Mouse (Mus musculus) liver, embryonic 16.5 days (tissue): ENCODE data around the gene Dlx3. TPM values are rescaled to one million over a fixed set of nuclear protein-coding genes. Genes with fewer than 3 reads are reported as not detected.

Experiments used
- ATAC-seq: fragments of 200-750 bp; cut with Nextera tagmentation; 2 replicates; pipeline ENCODE4 v1.8.0; 2017; ENCODE audit warnings: low read depth, mild to moderate bottlenecking, moderate number of reproducible peaks, moderate library complexity
- H3K27ac ChIP-seq: fragments of 300-500 bp; sonication (generic); 2 replicates; pipeline ENCODE4 v1.5.1; 2014; ENCODE audit warnings: mild to moderate bottlenecking, low read length
- H3K27me3 ChIP-seq: fragments of 300-500 bp; sonication (generic); 2 replicates; pipeline ENCODE4 v1.6.1; 2014; ENCODE audit warnings: low read depth, low read length, mixed read lengths; ENCODE audit not compliant: control insufficient read depth, insufficient read depth
- H3K36me3 ChIP-seq: fragments of 300-500 bp; sonication (generic); 2 replicates; pipeline ENCODE4 v1.6.1; 2014; ENCODE audit warnings: mild to moderate bottlenecking; ENCODE audit not compliant: control insufficient read depth, insufficient read depth
- H3K4me1 ChIP-seq: fragments of 300-500 bp; sonication (generic); 2 replicates; pipeline ENCODE4 v1.6.1; 2014; ENCODE audit warnings: low read depth, low read length, mixed read lengths; ENCODE audit not compliant: control insufficient read depth
- H3K4me2 ChIP-seq: fragments of 300-500 bp; sonication (generic); 2 replicates; pipeline ENCODE4 v1.6.1; 2014; ENCODE audit warnings: low read depth, low read length, mixed read lengths
- H3K4me3 ChIP-seq: fragments of 300-500 bp; sonication (generic); 2 replicates; pipeline ENCODE4 v1.5.1; 2014; ENCODE audit warnings: low read depth, mild to moderate bottlenecking, low read length
- H3K9ac ChIP-seq: fragments of 300-500 bp; sonication (generic); 2 replicates; pipeline ENCODE4 v1.6.1; 2014; ENCODE audit warnings: low read depth, low read length
- H3K9me3 ChIP-seq: fragments of 300-500 bp; sonication (generic); replicated peaks from 2 replicates; pipeline ENCODE4 v1.6.1; 2016; ENCODE audit warnings: low read length; ENCODE audit not compliant: control insufficient read depth
- WGBS: fragments of 180-500 bp; shearing (Covaris S2); extraction: QIAGEN DNeasy Blood & Tissue Kit; methylation state at CpG from one replicate; pipeline ENCODE4 v1.1.7; 2014; ENCODE audit not compliant: insufficient replicate concordance; 5-methylcytosine and 5-hydroxymethylcytosine counted together
- polyA plus RNA-seq: library from polyadenylated mRNA; unstranded; fragments of >200 nt; fragmentation: Nextera tagmentation; extraction: Ambion mirVana; gene quantifications from 2 replicates; pipeline ENCODE4 v1.2.1, GENCODE M21; 2015

Gene Dlx3
- polyA plus RNA-seq, 1 experiment from 2014 or later, result not detected

DNA sequence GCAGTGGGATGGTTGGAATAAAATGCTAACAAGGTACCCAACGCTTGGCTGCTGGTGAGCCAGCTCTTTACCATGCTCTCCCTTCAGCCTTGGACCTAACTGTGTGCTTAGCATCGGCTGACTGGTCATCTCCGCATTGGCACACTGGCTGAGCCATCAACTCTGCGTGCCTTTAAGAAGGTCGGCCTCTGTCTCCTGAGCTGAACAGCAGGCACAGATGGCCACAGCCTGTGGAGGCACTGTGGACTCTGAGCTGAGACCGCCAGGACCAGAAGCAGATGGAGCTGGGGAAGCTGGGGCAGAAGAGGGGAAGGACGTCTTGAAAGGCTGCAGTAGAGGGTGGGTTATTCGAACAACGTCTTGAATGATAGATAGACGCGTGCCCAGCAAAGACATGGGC lies 8.4 kb downstream of the Dlx3 start:
- Histone ChIP-seq H3K27ac (no peak overlapping the region), H3K4me3 (no peak overlapping the region), H3K36me3 (no peaks in the 10 kb centered on the region), H3K9me3 (no peaks in the 10 kb centered on the region), H3K9ac (no peak overlapping the region), H3K4me1 (no peaks in the 10 kb centered on the region), H3K27me3 (peaks cover 36% of the 10 kb centered on the region), H3K4me2 (no peak overlapping the region)
- 37% methylated on average over 11 of the region's 11 CpGs for WGBS
- ATAC-seq, result no peak

DNA sequence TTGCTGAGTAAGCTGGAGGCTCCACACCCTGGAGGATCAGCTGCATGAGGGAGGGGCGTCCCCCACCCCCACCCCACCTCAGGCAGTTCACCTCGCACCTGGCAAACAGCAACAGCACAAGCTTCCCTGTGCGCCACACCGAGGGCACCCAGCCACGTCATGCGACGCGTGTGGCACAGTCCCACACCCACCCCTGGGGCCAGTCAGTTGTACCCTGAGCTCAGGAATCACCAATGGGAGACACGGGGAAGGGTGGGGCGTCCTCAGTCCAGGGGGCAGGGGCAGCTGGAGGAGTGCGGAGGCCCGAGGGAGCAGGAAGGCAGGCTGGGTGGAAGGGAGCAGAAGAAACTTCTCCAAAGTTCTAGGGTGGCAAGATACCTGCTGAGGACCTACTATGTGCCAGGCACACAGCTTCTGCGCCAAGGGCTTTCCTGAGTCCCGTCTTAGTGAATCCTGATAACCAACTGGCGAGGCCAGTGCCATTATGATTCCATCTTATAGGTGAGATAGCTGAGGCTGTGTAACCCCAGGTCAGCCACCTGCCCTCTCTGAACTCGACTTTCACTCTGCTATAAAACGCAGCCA lies 10.8 kb downstream of the Dlx3 start:
- no peak for ATAC-seq
- Histone ChIP-seq H3K9ac (no peak overlapping the region), H3K4me1 (no peaks in the 10 kb centered on the region), H3K27me3 (peaks cover 18% of the 10 kb centered on the region), H3K9me3 (no peaks in the 10 kb centered on the region), H3K27ac (no peak overlapping the region), H3K4me2 (no peak overlapping the region), H3K4me3 (no peak overlapping the region), H3K36me3 (no peaks in the 10 kb centered on the region)
- 52% methylated on average over 17 of the region's 17 CpGs for whole genome bisulfite sequencing

DNA sequence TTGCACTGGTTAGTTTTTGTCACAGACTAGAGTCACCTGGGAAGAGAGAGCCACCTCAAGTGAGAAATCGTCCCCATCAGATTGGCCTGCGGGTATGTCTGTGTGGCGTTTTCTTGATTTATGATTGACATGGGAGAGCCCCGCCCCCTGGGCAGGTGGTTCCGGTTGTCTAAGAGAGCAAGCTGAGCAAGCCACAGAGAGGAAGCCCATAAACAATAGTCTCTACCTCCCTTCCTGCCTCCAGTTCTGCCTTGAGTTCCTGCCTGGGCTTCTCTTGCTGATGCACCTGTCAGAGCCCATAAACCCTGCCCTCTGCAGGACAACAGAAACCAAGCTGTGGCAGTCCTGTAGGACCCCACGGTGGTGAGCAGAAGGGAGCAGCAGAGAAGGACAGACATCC lies 13.4 kb downstream of the Dlx3 start:
- no peaks in the 10 kb centered on the region for H3K4me1 ChIP-seq
- H3K27ac ChIP-seq, result no peak overlapping the region
- no peak overlapping the region for H3K4me2 ChIP-seq
- no peaks in the 10 kb centered on the region for H3K36me3 ChIP-seq
- no peak for ATAC-seq
- H3K27me3 ChIP-seq, result peaks cover 17% of the 10 kb centered on the region
- no peaks in the 10 kb centered on the region for H3K9me3 ChIP-seq
- H3K9ac ChIP-seq, result no peak overlapping the region
- WGBS, result 18% methylated on average over 6 of the region's 6 CpGs
- H3K4me3 ChIP-seq, result no peak overlapping the region

- Histone ChIP-seq H3K27me3 (peaks cover 50% of the 10 kb centered on the region), H3K27ac (no peak overlapping the region)
- no peak for ATAC-seq
Observed at GRCm38 (mm10) chr11:95137281-95137680, 17.4 kb downstream of the Dlx3 start.

GRCm38 (mm10) chr11:95139871-95140270 lies 20.0 kb downstream of the Dlx3 start:
- peaks cover 76% of the 10 kb centered on the region for H3K27me3 ChIP-seq
- H3K4me1 ChIP-seq, result peaks cover 4% of the 10 kb centered on the region
- H3K9ac ChIP-seq, result no peak overlapping the region
- no peak for ATAC-seq
- H3K36me3 ChIP-seq, result no peaks in the 10 kb centered on the region
- H3K27ac ChIP-seq, result no peak overlapping the region
- WGBS, result 41% methylated on average over 5 of the region's 5 CpGs
- no peaks in the 10 kb centered on the region for H3K9me3 ChIP-seq
- no peak overlapping the region for H3K4me3 ChIP-seq
- no peak overlapping the region for H3K4me2 ChIP-seq

More at GRCm38 (mm10) chr11:95137281-95137680, 17.4 kb downstream of the Dlx3 start:
- H3K4me3 ChIP-seq, result no peak overlapping the region
- no peak overlapping the region for H3K9ac ChIP-seq
- no peaks in the 10 kb centered on the region for H3K4me1 ChIP-seq
- no peak overlapping the region for H3K4me2 ChIP-seq
- no peaks in the 10 kb centered on the region for H3K36me3 ChIP-seq
- H3K9me3 ChIP-seq, result no peaks in the 10 kb centered on the region
- WGBS, result 20% methylated on average over 6 of the region's 6 CpGs

DNA sequence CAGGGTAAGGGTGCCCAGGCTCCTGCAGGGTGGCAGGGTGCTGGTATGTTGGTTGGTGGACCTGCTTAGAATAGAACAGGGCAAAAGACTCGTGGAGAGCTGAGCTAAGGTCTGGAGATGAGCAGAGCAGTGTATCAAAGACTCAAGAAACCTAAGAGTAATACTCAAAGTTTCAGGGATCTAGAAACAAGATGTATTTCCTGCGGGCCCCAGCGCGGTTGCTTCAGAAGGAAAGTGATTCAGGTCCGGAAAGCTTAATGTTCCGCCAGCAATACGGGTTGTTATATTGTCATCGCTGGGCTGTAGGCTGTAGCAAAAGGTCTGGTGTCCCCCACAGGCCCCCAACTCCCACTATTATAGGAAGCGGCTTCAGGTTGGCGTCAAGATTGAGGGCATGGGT lies 22.3 kb downstream of the Dlx3 start:
- no peaks in the 10 kb centered on the region for H3K36me3 ChIP-seq
- no peak overlapping the region for H3K9ac ChIP-seq
- H3K27ac ChIP-seq, result no peak overlapping the region
- no peak for ATAC-seq
- no peaks in the 10 kb centered on the region for H3K9me3 ChIP-seq
- H3K4me1 ChIP-seq, result peaks cover 7% of the 10 kb centered on the region
- H3K4me2 ChIP-seq, result no peak overlapping the region
- no peak overlapping the region for H3K4me3 ChIP-seq
- WGBS, result 11% methylated on average over 10 of the region's 10 CpGs
- H3K27me3 ChIP-seq, result peaks cover 97% of the 10 kb centered on the region

- ATAC-seq, result no peak
- H3K9ac ChIP-seq, result no peak overlapping the region
- H3K36me3 ChIP-seq, result no peaks in the 10 kb centered on the region
- WGBS, result 3% methylated on average over 39 of the region's 39 CpGs
- H3K4me3 ChIP-seq, result no peak overlapping the region
- H3K4me1 ChIP-seq, result peaks cover 7% of the 10 kb centered on the region
- H3K27ac ChIP-seq, result no peak overlapping the region
- H3K4me2 ChIP-seq, result no peak overlapping the region
- H3K9me3 ChIP-seq, result no peaks in the 10 kb centered on the region
- peaks cover 98% of the 10 kb centered on the region for H3K27me3 ChIP-seq
Observed at GRCm38 (mm10) chr11:95142980-95143575, 23.2 kb downstream of the Dlx3 start.

DNA sequence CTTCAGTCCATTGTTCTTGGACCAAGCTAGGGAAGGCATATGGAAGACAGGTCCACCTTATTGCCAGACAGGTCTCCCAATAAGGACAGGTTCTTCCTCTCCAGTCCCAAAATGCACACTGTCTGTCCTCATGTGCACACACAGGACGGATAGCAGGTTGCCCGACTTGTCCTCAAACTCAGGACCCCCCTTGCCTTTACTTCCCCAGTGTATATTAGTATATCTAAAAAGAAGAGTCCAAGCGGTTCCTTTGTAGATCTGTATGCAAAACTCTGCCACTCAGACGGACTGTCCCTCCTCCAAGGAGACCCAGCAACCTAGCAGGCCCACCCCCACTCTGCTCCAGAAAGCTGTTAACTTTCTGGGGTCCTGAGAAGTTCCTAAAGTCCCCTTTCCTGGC lies 23.7 kb downstream of the Dlx3 start:
- H3K4me3 ChIP-seq, result no peak overlapping the region
- no peaks in the 10 kb centered on the region for H3K36me3 ChIP-seq
- WGBS, result 7% methylated on average over 4 of the region's 4 CpGs
- peaks cover 7% of the 10 kb centered on the region for H3K4me1 ChIP-seq
- H3K27ac ChIP-seq, result no peak overlapping the region
- no peaks in the 10 kb centered on the region for H3K9me3 ChIP-seq
- no peak overlapping the region for H3K9ac ChIP-seq
- H3K4me2 ChIP-seq, result no peak overlapping the region
- H3K27me3 ChIP-seq, result peaks cover 98% of the 10 kb centered on the region
- ATAC-seq, result no peak

DNA sequence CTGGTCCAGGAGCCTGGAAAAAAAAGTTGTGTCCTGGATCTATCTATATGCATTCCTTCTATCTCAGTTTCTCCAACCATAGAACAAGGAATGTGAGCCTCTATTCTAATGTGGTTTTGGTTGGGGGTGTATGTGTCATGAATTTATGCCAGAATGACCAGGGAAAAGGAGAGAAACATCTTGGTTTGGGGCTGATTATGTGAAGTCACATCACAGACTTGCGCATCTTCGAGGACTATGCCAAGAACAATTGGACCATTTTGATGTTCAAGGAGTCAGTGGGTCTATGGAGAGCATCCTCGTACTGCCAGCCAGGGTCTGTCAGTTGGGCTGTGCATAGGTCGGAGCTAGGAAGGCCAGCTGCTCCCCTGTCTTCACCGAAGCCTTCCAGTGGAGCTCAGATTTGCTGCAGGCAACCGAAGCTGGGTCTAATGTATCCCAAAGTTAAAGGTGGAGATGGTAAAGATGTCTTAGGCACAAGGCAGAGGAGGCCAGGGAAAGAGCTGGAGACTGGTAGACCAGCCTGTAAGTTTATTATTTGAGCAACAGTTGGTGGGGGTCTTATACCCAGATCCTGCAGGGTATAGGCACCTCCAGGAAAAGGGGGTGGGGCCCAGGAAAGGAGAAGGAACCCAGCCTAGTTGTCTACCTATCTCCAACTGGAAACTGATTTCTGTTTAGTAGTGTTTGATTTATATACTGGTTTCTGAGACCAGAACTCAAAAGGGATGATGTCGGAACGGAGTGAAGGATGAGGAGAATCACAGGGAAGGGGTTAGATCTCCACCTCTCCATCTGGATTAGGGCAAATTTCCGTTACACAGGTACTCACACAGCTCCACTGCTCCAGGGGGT lies 24.4 kb downstream of the Dlx3 start:
- H3K4me3 ChIP-seq, result peak overlapping the region; percentile 53

More for the DNA sequence above, 24.4 kb downstream of the Dlx3 start:
- no peaks in the 10 kb centered on the region for H3K36me3 ChIP-seq
- H3K4me2 ChIP-seq, result no peak overlapping the region
- 11% methylated on average over 9 of the region's 9 CpGs for WGBS
- no peaks in the 10 kb centered on the region for H3K9me3 ChIP-seq
- peaks cover 7% of the 10 kb centered on the region for H3K4me1 ChIP-seq
- H3K27me3 ChIP-seq, result peaks cover 98% of the 10 kb centered on the region
- no peak overlapping the region for H3K9ac ChIP-seq
- ATAC-seq, result no peak
- H3K27ac ChIP-seq, result no peak overlapping the region
